In genomic region chr11:59456346-59456745, GRCm38 (mm10) we compare ENCODE assay signal across 18 mouse cellular contexts. TPM values are rescaled to one million over a fixed set of nuclear protein-coding genes. Genes with fewer than 3 reads are reported as not detected.
DNase-seq lines count a peak whose midpoint lies in the region; ATAC-seq and TF ChIP-seq lines count a peak whose summit lies in the region.
"Had no signal": no experiment of that assay in that cellular context is flagged by ENCODE, and none has a peak within 500 bp of the region (broad histone marks: within the 10 kb centered on the region; RNA-seq: fewer than 3 reads in every experiment).

No protein-coding gene starts in this region.

- peak; percentile 88 for DNase-seq in heart, adult 11 months
- DNase-seq in heart, postnatal 14 days: no peak
- DNase-seq in adrenal gland, adult 8-10 months: peak; percentile 55
- peak; percentile 19 for DNase-seq in adrenal gland, postnatal 25 days
- DNase-seq in stomach, postnatal 0 days (ENCODE audit: low spot score): peak; percentile 9
- no peak for DNase-seq in cerebellum, adult 2 months
- DNase-seq: cerebellum, adult 11 months; cerebellum, adult 9-11 months; cerebellum, postnatal 36 days; forebrain, postnatal 0 days; gastrocnemius, postnatal 14 days; heart, postnatal 36 days had no signal

- no peak for TF ChIP-seq EP300 in stomach, postnatal 0 days (optimal IDR thresholded peaks at IDR 0.05)

- H3K27me3 ChIP-seq in stomach, postnatal 0 days (ENCODE audit: control insufficient read depth, insufficient read depth, low read length): no peaks in the 10 kb centered on the region
- no peaks in the 10 kb centered on the region for H3K27me3 ChIP-seq in intestine, embryonic 16.5 days (replicated peaks; ENCODE audit: control insufficient read depth, insufficient read depth, low read length)
- no peaks in the 10 kb centered on the region for H3K27me3 ChIP-seq in cerebellum, adult 2 months (ENCODE audit: control insufficient read depth, insufficient read depth, low read length)
- H3K27me3 ChIP-seq: embryonic facial prominence, embryonic 13.5 days; forebrain, embryonic 12.5 days; heart, embryonic 12.5 days; hindbrain, embryonic 15.5 days had no signal

- no peak overlapping the region for H3K4me3 ChIP-seq in stomach, postnatal 0 days (ENCODE audit: low read depth, low read length)
- no peak overlapping the region for H3K4me3 ChIP-seq in intestine, embryonic 16.5 days (ENCODE audit: low read length)
- H3K4me3 ChIP-seq in cerebellum, adult 2 months (replicated peaks; ENCODE audit: insufficient read depth, low read depth, low read length): no peak overlapping the region
- H3K4me3 ChIP-seq: embryonic facial prominence, embryonic 13.5 days; forebrain, embryonic 12.5 days; heart, embryonic 12.5 days; hindbrain, embryonic 15.5 days had no signal

- peaks cover 11% of the 10 kb centered on the region for H3K36me3 ChIP-seq in stomach, postnatal 0 days (ENCODE audit: control insufficient read depth, insufficient read depth, low read length)
- peaks cover 8% of the 10 kb centered on the region; the same call in 1 of the 2 replicates for H3K36me3 ChIP-seq in intestine, embryonic 16.5 days (ENCODE audit: control insufficient read depth, insufficient read depth, low read length)

- TF ChIP-seq CTCF in stomach, postnatal 0 days (IDR thresholded peaks at IDR 0.05; ENCODE audit: low read depth): no peak
- TF ChIP-seq CTCF in cerebellum, adult 2 months (IDR thresholded peaks at IDR 0.05; ENCODE audit: borderline replicate concordance, insufficient read depth, low read depth, low read length): no peak

- no peak for TF ChIP-seq POLR2A in cerebellum, adult 2 months (IDR thresholded peaks at IDR 0.05; ENCODE audit: borderline replicate concordance, insufficient read depth, low read length)

- intact Hi-C loops in heart, postnatal 14 days (cut with DNase I): no loop called here

- WGBS in stomach, postnatal 0 days: 83% methylated on average over 2 of the region's 2 CpGs
- 84% methylated on average over 2 of the region's 2 CpGs for WGBS in intestine, embryonic 16.5 days
- 87% methylated on average over 2 of the region's 2 CpGs for WGBS in cerebellum, adult 2 months

- H3K9me3 ChIP-seq in stomach, postnatal 0 days (ENCODE audit: control insufficient read depth, low read length): no peaks in the 10 kb centered on the region
- H3K9me3 ChIP-seq in intestine, embryonic 16.5 days (ENCODE audit: control insufficient read depth, low read length): no peaks in the 10 kb centered on the region
- H3K9me3 ChIP-seq: embryonic facial prominence, embryonic 13.5 days; forebrain, embryonic 12.5 days; hindbrain, embryonic 15.5 days had no signal

- ATAC-seq in stomach, postnatal 0 days (ENCODE audit: low FRiP score, low TSS enrichment): no peak
- ATAC-seq in intestine, embryonic 16.5 days: no peak
- ATAC-seq: forebrain, postnatal 0 days; intestine, postnatal 0 days had no signal

- H3K4me2 ChIP-seq in stomach, postnatal 0 days (replicated peaks; ENCODE audit: low read depth): no peak overlapping the region
- H3K4me2 ChIP-seq in intestine, embryonic 16.5 days (ENCODE audit: low read depth, low read length): no peak overlapping the region
- H3K4me2 ChIP-seq: embryonic facial prominence, embryonic 13.5 days; forebrain, embryonic 12.5 days; heart, embryonic 12.5 days; hindbrain, embryonic 15.5 days had no signal

- H3K9ac ChIP-seq in stomach, postnatal 0 days (ENCODE audit: low read length): no peak overlapping the region
- H3K9ac ChIP-seq in intestine, embryonic 16.5 days (ENCODE audit: low read depth, low read length): no peak overlapping the region
- H3K9ac ChIP-seq: embryonic facial prominence, embryonic 13.5 days; forebrain, embryonic 12.5 days; forebrain, postnatal 0 days; heart, embryonic 12.5 days; hindbrain, embryonic 15.5 days had no signal

- no peaks in the 10 kb centered on the region for H3K4me1 ChIP-seq in stomach, postnatal 0 days (replicated peaks; ENCODE audit: control insufficient read depth, insufficient read depth)
- peaks cover 5% of the 10 kb centered on the region; the same call in 1 of the 2 replicates for H3K4me1 ChIP-seq in intestine, embryonic 16.5 days (ENCODE audit: control insufficient read depth, insufficient read depth, low read length)
- H3K4me1 ChIP-seq in cerebellum, adult 2 months (ENCODE audit: control insufficient read depth, insufficient read depth, low read length): no peaks in the 10 kb centered on the region

- H3K27ac ChIP-seq in stomach, postnatal 0 days (replicated peaks): no peak overlapping the region
- H3K27ac ChIP-seq in intestine, embryonic 16.5 days (ENCODE audit: low read length): no peak overlapping the region
- no peak overlapping the region for H3K27ac ChIP-seq in cerebellum, adult 2 months (ENCODE audit: insufficient read depth, low read length)
- H3K27ac ChIP-seq: embryonic facial prominence, embryonic 13.5 days; forebrain, embryonic 12.5 days; hindbrain, embryonic 15.5 days had no signal

RNA-seq across cellular contexts. Expression of gene Snap47, which starts 5.4 kb away (rescaled TPM):
- total RNA-seq in heart, postnatal 14 days (2021): 10 to 100 TPM; 34.0 to 37.5 TPM
- 100 to 1,000 TPM; 106 to 112 (median 108) TPM for total RNA-seq in adrenal gland, adult 8-10 months (2022)
- total RNA-seq in adrenal gland, postnatal 25 days (2021): 74.2 and 87.8 TPM in 2 replicates
- polyA plus RNA-seq in stomach, postnatal 0 days (2015; fragmentation: Nextera tagmentation; extraction: Ambion mirVana): 50.6 and 51.9 TPM in 2 replicates
- 74.4 and 76.8 TPM in 2 replicates for polyA plus RNA-seq in intestine, embryonic 16.5 days (2015; fragmentation: Nextera tagmentation; extraction: Ambion mirVana)
- 445 and 459 TPM in 2 replicates for polyA plus RNA-seq in cerebellum, adult 2 months (2012; rRNA removed)

RNA-seq across cellular contexts. Expression of gene Jmjd4, which starts 6.5 kb away (rescaled TPM):
- total RNA-seq in heart, postnatal 14 days (2021): 10 to 100 TPM; 10.9 to 12.5 TPM
- 10 to 100 TPM; 10.4 to 12.1 (median 11.1) TPM for total RNA-seq in adrenal gland, adult 8-10 months (2022)
- total RNA-seq in adrenal gland, postnatal 25 days (2021): 10.4 and 11.4 TPM in 2 replicates
- polyA plus RNA-seq in stomach, postnatal 0 days (2015; fragmentation: Nextera tagmentation; extraction: Ambion mirVana): 5.4 and 5.5 TPM in 2 replicates
- polyA plus RNA-seq in intestine, embryonic 16.5 days (2015; fragmentation: Nextera tagmentation; extraction: Ambion mirVana): 7.4 and 8.1 TPM in 2 replicates
- 11.6 and 12.1 TPM in 2 replicates for polyA plus RNA-seq in cerebellum, adult 2 months (2012; rRNA removed)

RNA-seq across cellular contexts. Expression of gene Zfp867, which starts 15.9 kb away (rescaled TPM):
- 1 to 10 TPM; 4.2 to 4.6 TPM for total RNA-seq in heart, postnatal 14 days (2021)
- total RNA-seq in adrenal gland, adult 8-10 months (2022): 1 to 10 TPM; 5.1 to 9.7 (median 7.3) TPM
- total RNA-seq in adrenal gland, postnatal 25 days (2021): 4.6 and 5.9 TPM in 2 replicates
- polyA plus RNA-seq in stomach, postnatal 0 days (2015; fragmentation: Nextera tagmentation; extraction: Ambion mirVana): 3.4 and 3.8 TPM in 2 replicates
- 4.3 and 4.6 TPM in 2 replicates for polyA plus RNA-seq in intestine, embryonic 16.5 days (2015; fragmentation: Nextera tagmentation; extraction: Ambion mirVana)
- 4.5 and 4.9 TPM in 2 replicates for polyA plus RNA-seq in cerebellum, adult 2 months (2012; rRNA removed)

Comparison
In these comparisons a context has a peak if more than half of its experiments do, and no peak if none do; other contexts are left out.
1. DNase-seq: peak in heart, adult 11 months (single experiment), adrenal gland, adult 8-10 months (single experiment), adrenal gland, postnatal 25 days (single experiment) and stomach, postnatal 0 days (single experiment); none in heart, postnatal 14 days (0 of 2) and cerebellum, adult 2 months (0 of 2).